Mouse (Mus musculus) liver, adult (tissue): ENCODE results near the gene Gm7954.
"Not testable (repeated sequence)": the region's sequence is repeated elsewhere in the genome, so short reads cannot be mapped to it uniquely, and the experiment has no call there.

Experiments
- GATA4 ChIP-seq: IDR thresholded peaks from 2 replicates; pipeline ENCODE4 v1.6.1; 2014; ENCODE audit warnings: mild to moderate bottlenecking, low read length; ENCODE audit not compliant: insufficient replicate concordance

Gm7954 gene

DNA sequence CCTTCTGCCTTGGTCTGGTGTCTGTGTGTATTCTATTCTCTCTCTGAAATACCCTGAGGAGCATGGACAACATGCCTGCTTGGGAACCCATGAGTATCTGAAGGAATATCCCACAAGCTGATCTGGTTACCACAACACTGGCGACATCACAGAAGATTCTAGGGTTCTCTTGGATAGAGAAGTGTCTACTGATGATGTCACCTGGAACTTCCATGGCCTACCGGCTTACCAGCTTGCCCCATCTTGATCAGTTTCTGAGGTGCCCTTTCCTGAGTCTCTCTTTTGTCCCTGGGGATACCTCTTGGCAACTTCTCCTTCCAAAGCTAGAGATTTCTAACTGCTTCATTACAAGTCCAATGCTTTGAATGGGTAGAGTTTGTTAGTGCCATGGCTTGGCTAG lies at the start of gene Gm7954:
Gene Gm7954 (minus strand): TSS at position 101 of the 400 bp plus-strand sequence.
- TF ChIP-seq GATA4, result not testable (repeated sequence)

DNA sequence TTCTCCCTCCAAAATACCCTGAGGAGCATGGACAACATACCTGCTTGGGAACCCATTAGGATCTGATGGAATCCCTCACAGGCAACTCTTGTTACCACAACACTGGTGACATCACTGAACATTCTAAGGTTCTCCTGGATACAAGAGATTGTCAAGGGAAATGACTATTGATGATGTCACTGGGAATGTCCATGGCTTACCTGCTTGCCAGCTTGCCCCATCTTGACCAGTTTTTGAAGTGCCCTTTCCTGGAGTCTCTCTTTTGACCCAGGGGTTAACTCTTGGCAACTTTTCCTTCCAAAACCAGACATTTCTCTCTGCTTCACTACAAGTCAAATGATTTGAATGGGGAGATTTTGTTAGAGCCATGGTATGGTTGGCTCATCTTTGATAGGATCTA lies 36.1 kb upstream of the Gm7954 start, which contains the start of gene Gm3486:
Gene Gm3486 (minus strand): TSS at position 101 of the 400 bp plus-strand sequence.
- TF ChIP-seq GATA4, result not testable (repeated sequence)

DNA sequence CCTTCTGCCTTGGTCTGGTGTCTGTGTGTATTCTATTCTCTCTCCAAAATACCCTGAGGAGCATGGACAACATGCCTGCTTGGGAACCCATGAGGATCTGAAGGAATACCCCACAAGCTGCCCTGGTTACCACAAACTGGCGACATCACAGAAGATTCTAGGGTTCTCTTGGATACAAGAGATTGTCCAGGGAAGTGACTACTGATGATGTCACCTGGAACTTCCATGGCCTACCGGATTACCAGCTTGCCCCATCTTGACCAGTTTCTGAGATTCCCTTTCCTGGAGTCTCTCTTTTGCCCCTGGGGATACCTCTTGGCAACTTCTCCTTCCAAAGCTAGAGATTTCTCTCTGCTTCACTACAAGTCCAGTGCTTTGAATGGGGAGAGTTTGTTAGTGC lies 45.1 kb downstream of the Gm7954 start, which contains the start of gene Gm6482:
Gene Gm6482 (minus strand): TSS at position 101 of the 400 bp plus-strand sequence.
- TF ChIP-seq GATA4, result not testable (repeated sequence)
